Mouse (Mus musculus): ENCODE data around the gene Robo1.
A peak's percentile ranks its signal among the peaks of the same experiment; 100 is the strongest.

Gene Robo1

DNA sequence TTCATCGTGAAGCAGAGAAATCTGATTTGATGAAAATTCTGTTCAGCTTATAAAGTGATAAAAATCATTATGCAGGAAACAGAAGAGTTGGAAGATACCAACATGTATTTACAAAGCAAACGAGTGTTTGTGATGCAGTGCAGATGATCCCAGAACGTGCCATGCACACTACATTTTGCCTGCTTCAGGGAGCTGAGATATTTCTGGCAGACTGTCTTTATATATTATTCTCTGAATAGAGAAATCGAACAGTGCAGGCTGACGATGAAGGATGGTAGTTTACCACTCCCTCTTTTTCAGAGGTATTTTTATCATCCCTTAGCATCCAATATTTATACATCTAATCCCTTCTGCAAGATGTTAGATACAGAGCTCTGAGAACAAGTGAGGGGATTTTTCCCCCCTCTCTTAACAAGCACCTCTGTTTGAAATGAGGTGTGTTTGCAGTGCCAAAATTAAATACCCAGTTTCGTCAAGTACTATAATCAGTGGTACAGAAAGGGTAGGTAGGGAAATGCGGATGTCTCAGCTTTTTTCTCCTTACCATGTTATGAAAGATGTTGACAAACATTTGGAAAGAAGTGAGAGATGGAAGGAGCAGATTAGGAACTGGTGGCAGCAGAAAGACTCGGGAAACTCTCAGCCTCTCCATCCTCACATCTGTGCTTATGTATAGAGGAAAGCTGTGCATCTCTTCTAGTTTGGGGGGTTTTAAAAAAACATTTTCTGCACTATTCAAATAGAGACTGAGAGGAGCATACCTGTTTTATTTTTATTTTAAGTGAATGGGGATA, at the start of gene Robo1:
Gene Robo1 (plus strand): TSS at position 770 of the 794 bp plus-strand sequence.
- peak; percentile 43 for DNase-seq (ENCODE audit: low read depth, low spot score)

DNA sequence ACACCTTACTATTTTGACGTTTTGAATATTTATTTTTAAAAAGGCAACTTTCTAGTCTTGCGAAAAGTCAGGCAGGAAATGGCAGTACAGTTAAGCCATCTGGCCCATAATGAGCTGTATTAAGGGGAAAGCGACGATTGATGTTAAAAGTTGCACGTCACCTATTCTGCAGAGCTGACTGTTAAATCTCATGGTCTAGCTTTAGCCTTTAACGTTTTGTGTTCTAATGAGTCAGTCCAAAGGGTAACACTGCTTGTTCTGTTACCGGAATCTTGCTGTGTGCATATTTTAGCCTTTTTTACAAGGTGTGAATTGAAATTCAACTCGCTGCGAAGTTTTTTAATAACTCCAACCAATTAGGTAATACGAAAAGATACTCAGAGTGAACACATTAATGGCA, 40.3 kb upstream of the Robo1 start:
- no peak for DNase-seq (ENCODE audit: low read depth, low spot score)

DNA sequence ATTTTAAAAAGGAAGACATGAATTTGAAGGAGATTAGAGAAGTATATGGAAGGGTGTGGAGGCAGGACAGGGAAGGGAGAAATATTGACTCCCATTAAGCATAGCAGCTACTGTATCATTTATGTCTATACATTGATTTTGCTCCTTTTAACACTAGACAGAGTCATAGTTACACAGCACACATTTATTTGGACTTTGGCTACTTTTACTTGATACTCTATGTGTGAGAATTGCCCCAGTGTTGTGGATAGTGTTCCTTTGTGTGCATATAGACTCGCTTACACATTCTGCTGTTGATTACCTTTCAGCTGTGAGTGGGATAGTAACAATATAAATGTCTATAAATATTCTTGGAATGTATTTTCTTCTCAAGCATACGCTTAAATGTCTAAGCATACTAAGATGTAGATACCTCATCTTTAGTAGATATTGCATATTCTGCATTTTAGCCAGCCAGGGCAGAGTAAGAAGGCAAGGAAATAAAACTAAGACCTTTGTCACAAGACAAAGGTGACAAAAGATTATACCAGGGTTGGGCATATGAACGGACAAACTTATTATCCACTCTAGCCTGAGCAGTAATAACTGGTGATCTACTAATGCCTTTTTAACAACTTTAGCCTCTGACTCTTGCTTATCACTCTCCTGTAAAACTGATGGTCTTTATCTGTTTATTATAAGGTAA, 31.6 kb upstream of the Robo1 start:
- DNase-seq (ENCODE audit: low read depth, low spot score): no peak

DNA sequence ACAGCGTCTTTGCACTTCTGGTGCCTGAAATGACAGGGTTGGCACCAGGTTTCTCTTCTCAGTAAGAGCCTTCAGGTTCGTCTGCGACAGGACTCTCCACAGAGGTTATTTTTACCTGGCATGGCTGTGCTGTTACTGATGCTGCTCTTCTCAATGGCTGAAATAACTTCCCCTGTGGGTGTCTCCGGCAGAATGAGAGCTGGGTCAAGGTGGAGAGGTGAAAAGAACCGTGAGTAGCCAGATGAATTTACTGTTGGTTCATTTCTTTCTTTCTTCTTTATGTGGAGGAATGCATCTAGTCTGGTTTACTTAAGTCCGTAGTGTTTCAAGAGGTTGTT, 194 bp downstream of the Robo1 start:
- peak; percentile 45 for DNase-seq (ENCODE audit: low read depth, low spot score)

DNA sequence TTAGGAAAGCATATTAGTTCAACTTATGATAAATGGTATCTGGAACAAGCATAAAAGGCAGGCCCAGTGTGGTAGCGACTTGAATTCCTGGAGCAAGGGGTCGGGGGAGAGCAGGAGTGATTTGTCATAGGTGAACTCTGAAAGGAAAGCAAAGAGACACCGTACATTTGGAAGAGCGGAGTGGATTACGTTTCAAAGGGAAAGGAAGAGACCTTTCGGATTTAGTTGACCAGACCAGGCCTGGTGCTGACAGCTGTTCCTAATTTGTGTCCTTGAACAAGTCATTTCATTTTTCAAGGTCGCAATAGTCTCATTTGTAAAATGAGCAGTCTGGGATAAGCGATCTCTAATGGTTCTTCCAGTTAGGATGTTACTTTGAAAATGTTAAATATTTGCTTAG, 19.2 kb downstream of the Robo1 start:
- no peak for DNase-seq (ENCODE audit: low read depth, low spot score)

DNA sequence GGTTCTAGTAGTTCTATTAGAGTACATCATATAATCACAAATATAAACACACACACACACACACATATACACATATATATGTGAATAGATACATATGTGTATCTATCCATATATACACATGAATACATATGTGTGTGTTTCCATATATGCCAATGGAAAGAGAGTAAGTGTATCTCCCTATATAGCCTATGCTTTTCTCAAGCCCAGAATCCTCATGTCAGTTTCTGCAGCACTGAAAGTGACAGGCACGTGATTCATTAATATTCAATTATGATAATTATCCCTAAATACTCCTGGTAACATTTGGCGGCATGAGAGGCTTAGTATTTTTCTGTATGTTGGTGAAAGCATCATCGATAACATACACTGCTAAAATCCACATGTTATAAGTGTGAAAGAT, 20.5 kb downstream of the Robo1 start:
- DNase-seq (ENCODE audit: low read depth, low spot score): no peak

DNA sequence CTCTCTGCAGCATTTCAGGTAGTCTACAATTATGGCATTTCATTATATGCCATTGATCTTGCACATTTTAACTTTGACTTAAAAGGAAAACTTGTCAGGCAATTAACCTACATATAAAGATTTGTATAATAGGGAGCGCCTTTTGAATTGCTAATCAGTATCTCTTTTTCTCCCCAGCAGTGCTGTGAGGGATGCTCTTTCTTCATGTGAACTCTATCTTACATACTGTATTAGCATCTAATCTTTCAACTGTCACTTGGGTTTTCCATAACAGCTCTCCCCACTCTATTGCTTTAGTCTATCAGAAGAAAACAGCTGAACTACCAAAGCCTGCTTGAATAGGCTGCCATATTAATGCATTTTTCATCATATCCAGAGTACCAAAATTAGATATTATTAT, 29.7 kb downstream of the Robo1 start:
- DNase-seq (ENCODE audit: low read depth, low spot score): no peak

DNA sequence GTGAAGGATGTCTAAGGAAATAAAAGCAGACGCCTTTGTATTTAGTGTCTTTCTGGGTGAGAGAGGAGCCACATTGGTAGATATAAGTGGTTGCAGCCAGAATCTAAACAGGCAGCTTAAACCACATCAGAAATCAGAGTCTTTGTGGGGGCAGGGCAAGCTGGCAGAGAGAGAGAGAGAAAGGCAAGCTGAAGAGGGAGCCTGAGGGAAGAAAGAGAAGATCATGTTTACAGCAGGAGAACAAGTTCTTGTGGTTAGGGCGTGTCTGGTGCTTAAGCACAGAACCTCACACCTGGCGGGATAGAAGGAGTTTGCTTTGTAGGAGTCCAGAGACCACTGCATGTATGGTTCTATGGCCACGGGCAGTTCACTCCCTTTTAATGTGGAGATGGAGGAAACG, 42.3 kb downstream of the Robo1 start:
- DNase-seq (ENCODE audit: low read depth, low spot score): no peak

DNA sequence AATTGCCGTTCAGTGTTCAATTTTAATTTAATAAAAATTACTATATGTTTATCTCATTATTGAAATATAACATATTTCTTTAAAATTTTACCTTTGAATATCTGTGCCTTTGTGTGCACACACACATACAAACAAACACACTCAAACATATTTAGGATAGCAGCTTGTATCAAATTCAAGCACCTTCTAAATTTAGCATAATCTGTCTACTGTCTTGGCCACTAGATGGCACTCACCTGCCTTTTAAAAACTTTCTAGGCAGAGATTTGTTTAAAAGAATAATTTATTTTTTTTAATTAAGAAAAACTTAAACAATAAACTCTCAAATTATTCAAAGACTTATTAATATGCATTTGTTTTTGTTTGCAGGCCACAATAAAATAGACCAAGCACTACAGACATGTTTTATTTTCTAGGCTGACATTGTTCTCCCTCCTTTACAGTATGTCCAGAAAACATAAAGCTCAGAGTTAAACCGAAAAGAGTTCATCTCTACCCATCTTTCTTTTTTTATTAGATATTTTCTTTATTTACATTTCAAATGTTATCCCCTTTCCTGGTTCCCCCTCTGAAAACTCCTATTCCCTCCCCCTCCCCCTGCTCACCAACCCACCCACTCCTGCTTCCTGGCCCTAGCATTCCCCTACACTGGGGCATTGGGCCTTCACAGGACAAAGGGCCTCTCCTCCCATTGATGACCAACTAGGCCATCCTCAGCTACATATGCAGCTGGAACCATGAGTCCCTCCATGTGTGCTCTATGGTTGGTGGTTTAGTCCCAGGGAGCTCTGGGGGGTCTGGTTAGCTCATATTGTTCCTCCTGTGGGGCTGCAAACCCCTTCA, 48.6 kb downstream of the Robo1 start:
- DNase-seq (ENCODE audit: low read depth, low spot score): peak; percentile 68

DNA sequence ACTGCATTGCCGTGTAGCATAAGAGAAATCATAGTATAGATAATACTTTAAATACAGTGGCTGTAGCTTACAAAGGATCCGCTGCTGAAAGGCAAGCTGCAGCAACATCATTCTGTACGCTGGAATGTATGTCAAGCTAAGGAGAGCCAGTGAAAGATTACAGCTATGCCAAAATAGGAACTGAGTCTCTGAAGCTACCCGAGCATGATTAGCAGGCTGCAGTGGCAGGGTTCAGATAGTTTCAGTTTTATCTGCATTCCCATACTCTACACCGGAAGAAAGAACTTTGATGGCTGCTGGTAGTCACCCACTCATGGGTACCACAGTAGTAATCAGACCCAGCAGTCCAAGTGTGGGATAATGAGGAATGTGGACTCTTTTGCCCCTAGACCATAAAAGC, 68.8 kb downstream of the Robo1 start:
- DNase-seq (ENCODE audit: low read depth, low spot score): peak; percentile 33

DNA sequence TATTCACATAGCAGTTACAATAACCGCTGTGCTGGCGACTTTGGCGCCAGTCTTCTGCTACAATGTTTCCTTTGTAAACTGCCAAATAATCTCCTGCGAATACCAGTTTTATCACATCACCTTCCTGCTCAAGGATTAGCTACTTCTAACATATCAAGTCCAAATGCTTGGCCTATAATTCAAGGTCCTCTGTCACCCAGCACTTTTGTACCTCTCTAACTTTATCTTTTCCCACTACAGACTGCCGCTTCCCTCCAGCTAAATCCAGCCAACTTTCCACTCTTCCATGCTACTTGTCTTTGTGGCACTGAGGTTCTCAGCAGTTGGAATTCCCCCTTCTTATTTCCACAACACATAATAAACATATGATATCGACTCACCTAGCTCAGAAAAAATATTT, 73.7 kb downstream of the Robo1 start:
- DNase-seq (ENCODE audit: low read depth, low spot score): no peak

DNA sequence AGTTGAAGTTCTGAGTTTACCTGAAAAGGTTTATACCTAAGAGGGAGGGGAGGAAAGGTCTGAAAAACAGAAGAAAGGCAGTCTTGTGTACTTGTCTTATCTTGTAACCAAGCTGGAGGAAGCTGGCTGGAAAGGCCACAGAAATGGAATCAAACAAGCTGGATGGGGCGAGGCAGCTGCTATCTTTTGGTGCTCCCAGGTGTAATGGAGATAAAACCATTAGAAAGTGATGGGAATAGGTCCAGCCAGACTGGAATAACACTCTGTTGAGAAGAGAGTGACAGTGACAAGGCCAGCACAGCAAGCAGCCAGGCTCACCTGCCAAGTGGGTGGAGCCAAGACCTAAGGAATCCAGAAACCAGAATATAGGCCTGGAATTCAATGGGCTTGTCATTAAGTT, 75.5 kb downstream of the Robo1 start:
- no peak for DNase-seq (ENCODE audit: low read depth, low spot score)

DNA sequence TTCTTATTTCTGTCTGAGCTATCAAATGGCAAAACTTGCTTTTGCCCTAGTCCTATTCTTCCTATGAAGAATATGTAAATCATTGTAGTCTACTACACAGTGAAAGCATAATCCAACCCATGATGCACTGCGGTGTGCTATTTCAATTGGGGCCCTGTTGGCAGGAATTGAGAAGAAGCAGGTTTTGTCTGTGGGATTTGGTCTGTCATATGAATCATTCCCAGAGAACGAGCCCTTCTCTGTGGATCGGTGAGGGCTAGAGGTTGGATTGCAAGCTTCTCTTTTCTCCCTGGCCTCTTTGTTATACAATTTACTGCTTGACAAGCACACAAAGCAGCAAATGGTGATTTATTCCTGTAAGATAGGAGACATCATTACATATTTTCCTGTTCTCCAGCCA, 85.4 kb downstream of the Robo1 start:
- DNase-seq (ENCODE audit: low read depth, low spot score): peak; percentile 21

DNA sequence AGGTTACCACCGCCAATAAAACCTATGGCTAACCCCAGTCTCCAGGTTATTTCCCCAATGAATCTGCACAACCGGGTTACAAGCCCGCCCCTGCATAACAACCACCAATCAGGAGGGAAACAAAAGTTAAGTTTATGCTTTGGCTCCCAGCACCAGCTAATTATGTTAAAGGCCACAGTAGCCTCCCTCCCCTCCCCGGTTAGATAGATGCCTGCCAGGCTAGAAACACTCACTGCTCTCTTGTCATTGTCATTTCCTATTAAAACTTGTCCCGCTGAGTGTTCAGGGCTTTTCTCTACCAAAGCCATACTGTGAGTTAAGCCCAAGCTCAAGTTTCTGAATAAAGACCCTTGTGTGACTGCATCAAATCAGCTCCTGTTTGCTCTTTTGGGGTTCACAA, 90.7 kb downstream of the Robo1 start:
- no peak for DNase-seq (ENCODE audit: low read depth, low spot score)

DNA sequence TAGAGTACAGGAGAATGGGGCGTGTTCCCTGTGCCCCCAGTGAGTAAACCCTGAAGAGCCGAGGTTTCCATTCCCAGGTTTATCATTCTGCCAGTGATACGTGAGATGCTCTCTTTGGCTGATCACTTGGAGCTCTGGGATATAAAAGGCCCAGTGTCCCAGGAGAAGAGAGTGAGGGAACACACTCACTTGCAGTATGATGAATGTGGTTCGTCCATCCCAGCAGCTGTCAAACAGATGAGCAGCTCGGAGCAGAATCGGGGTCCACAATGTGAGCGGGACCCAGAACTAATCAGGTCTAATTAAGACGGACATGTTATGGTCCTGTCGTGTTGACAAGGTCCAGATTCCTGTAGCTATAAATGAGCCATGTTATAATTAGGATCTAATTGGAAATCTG, 94.3 kb downstream of the Robo1 start:
- DNase-seq (ENCODE audit: low read depth, low spot score): peak; percentile 5

DNA sequence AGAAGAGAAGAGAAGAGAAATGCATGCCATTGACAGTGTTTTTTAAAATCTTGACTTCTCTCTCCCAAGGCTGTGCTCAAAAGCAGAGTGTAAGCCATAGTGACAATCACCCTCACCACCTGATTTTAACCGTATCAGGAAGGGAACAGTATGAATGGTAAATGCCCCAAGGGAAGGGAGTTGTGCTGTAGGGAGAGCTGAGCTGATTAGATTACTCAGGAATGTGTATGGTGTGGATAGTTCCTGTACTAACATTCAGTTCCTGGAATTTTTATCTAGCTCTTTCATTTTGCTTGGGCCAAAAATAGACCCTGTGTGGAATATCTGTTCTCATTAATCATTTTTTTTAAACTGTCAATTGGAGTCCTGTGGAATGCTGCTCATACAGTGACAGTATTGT, 101.7 kb downstream of the Robo1 start:
- DNase-seq (ENCODE audit: low read depth, low spot score): no peak

DNA sequence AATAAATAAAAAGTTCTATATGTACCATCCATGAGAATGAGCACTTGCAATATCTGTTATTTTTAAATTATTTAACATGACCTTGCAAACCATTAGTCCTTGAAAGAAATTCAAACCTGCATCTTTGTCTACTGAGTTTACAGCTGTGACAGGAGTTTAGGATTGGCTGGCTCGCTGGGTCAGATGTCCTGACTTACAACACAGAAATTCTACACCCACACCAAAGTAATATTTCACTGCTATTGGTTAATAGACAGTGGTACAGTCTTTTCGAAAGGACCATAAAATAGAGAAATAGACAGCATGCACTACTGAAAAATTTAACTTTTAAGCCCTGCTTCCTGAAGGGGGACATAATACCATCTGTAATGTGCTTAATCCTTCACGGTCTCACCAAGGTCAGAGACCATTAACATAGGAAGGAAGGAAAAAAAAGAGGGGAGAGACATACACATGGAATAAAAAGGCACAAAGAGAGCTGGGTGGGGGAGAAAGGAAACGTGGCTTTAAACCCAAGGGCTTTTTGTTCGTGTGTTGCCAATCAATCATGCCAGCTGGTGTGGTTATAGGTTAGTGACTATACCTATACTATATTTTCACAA, 103.7 kb downstream of the Robo1 start:
- DNase-seq (ENCODE audit: low read depth, low spot score): no peak

DNA sequence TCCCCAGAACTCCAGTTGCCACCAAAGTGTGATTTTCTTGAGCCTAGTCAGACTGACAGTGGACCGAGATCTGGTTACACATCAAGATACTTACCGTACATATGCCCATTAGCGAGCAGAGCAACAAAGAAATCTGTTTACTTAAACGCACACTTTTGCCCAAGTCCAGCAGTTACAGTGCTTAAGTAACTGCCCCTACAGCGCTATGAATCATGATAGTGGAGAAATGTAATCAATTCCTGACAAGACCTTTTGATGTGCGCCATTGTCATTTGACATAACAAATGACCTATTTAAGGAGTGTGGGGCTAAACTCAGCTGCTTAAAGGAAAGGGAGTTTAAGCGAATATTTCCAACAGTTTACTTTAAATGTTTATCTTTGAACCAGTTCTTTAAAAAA, 104.8 kb downstream of the Robo1 start:
- no peak for DNase-seq (ENCODE audit: low read depth, low spot score)

DNA sequence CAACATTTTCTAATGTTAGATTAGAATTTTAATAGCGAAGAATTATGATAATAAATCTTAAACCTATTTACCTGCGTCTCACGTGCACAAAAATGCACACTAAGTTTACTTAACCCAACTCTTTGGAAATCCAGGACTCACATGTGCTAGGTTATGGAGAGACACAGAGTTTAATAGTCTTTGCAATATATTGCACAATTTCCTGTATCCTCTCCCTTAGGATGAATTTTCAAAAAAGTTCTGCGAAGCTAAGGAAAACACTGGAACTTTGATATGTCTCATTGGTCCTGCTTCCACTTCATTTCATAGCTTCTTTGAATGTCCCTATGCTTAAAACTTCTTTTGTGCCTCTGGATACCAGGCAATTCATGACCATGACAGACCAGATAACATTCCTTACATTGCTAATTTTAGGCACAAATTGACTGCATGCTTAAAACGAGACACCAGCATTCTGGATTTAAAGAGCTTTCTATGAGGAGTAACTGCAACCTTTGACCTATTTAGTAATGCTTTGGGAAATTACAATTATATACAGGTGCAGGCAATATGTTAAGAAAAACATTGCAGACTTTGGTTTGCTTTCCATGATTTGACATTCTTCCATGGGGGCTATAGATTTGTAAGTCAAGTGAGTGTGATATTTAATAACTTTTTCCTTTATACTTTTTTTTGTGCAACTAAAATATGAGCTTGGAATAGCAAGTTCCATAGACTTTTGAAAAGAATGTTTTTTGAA, 111.4 kb downstream of the Robo1 start:
- no peak for DNase-seq (ENCODE audit: low read depth, low spot score)

DNA sequence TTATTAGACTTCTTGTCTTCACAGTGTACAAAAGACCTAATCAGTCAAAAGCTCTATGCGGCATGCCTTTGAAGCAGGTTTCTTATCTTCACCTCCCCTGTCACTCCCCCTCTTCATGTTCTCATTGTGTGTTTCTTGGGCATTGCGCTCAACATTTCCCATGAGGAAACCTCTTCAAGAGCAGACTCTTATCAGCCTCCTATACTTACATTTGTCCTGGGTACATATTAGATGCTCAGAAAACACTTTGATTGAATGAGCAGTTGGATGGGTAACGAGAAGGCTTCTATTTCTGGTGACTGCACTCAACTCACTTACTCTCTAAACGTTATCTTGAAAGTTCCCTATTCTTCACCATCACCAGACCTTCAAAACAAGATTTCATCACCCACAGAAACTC, 114.3 kb downstream of the Robo1 start:
- no peak for DNase-seq (ENCODE audit: low read depth, low spot score)

DNA sequence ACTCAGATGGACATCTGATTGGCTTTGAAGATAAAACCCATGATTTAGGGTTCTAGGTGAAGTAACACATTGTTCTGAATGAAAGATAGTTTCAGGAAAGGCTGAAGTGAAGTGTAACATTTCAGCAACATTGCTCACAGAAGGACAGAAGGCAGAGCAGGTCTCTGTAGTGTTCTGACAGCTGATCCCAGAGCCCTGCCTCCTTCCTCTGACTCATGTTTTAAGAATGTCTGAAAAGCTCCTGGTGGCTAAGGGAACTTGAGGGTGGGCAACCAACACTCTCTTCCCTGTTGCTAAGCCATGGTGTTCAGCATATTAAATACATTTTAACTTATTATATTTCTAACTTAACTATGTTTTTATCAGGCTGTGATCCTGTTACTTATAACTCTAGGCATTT, 126.3 kb downstream of the Robo1 start:
- peak; percentile 14 for DNase-seq (ENCODE audit: low read depth, low spot score)
